Mouse (Mus musculus) urinary bladder, adult 18-20 months (tissue): ENCODE results near the gene Abhd14a.
"Not testable (repeated sequence)": the region's sequence is repeated elsewhere in the genome, so short reads cannot be mapped to it uniquely, and the experiment has no call there.

Experiments used
- DNase-seq, 2 experiments: peaks; one replicate each; pipeline ENCODE4 v3.0.0; 2022; ENCODE audit warnings: low spot score in 2 of 2, mixed read lengths in 2 of 2

The Abhd14a gene

DNA sequence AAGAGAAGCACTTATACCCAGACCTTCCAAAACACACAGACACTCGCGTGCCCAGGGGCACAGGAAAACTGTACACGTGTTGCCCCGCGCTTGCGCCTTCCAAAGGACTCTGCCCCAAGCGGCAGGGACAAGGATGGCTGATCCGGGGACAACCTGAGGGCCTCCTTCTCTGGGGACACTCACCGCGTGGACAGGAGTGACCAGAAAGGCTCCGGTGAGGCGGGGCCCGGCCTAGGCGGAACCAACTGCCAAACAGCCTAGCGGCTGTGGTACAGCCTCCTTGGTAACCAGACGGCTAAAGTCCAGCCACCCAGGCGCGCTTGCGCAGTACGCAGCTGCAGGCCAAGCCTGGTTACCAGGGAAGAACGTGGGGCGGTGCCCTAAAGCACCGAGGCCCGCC is at the start of gene Abhd14a, which contains the start of gene Abhd14b:
Abhd14a (minus strand) TSS at position 331 of the 400 bp plus-strand sequence.
Abhd14b (plus strand) TSS at position 112 of the 400 bp plus-strand sequence.
- peak; percentile 90 to 93 for DNase-seq

DNA sequence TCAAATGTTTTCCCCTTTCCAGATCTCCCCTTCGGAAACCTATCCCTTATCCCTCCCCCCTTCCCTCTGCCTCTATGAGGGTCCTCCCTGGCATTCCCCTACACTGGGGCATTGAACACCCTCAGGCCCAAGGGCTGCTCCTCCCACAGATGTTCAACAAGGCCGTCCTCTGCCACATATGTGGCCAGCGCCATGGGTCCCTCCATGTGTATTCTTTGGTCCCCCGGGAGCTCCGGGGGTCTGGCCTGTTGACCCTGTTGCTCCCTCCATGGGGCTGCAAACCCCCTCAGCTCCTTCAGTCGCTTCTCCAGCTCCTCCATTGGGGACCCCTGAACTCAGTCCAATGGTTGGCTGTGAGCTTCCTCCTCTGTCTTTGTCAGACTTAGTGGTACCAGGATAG is 40.1 kb upstream of the Abhd14a start:
- DNase-seq: not testable (repeated sequence)

- no peak for DNase-seq
These were observed 37.6 kb upstream of the Abhd14a start for GRCm38 (mm10) chr9:106485076-106485475.

DNA sequence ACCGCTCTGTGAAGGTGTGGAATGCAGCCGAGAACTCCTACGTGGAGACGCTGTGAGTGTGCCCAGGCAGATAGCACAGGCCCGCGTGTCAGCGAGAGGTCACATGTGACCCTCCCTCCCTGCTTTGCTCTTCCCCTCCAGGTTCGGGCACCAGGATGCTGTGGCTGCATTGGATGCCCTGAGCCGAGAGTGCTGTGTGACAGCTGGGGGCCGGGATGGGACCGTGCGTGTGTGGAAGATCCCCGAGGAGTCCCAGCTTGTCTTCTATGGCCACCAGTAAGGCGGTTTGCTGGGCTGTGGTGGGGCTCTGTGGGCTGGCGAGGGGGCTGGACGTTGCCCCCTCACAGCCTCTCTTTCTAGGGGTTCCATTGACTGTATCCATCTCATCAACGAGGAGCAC is 36.1 kb upstream of the Abhd14a start:
- no peak for DNase-seq

DNA sequence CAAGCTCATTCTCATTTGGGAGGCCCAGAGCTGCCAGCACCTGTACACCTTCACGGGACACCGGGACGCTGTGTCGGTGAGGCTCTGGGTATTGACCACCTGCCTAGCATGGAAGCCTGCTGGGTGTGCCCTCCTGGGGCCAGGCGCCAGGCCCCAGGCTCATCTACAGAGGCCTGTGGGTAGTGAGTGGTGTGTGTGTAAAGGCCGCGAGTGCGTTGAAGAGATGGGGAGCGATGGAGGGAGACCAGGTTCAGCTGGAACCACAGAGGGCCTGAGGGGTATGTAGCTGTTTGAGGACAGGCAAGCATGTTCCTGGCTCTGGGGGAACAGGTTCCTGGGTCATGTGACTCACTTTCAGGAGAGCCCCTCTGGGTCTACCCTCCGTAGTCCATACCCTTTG is 35.7 kb upstream of the Abhd14a start:
- DNase-seq: no peak

DNA sequence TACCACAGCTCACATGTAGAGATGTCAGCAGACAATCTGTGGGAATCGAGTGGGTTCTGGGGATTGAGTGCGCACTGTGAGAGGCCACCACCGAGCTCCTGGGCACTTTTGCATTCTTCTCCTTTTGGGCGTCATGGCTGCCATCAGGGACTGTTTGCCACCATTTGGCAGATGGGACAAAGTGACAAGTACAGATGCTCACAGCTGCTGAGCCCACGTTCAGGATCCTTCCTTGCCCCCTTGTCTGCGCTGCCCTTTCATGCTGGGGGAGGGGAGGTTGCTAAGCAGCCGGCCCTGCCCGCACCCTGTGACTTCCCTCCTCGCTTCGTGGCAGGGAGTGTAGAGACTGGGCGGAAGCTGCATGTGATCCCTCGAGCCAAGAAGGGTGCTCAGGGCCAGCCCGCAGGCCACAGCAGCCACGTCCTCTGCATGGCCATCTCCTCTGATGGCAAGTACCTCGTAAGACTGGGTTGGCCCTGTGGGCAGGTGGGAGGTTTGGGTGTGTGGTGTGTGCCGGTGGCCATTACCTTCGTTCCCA is 35.2 kb upstream of the Abhd14a start:
- DNase-seq: no peak

DNA sequence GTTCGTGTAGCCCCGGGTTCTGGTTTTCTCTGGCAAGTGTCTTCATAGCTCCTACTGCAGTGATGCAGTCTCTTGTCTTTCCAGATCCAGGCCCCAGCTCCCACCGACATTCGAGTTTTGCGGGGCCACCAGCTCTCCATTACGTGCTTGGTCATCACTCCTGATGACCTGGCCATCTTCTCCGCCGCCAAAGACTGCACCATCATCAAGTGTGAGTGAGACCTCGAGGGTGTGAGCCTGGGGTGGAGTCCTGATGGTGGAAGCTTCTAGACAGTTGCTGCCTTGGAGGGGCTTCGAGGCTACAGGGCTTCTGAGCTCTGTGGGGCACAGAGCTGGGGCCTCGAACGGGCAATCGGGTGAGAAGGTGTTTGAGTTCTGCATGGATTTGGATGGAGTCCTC is 34.2 kb upstream of the Abhd14a start:
- DNase-seq: no peak

DNA sequence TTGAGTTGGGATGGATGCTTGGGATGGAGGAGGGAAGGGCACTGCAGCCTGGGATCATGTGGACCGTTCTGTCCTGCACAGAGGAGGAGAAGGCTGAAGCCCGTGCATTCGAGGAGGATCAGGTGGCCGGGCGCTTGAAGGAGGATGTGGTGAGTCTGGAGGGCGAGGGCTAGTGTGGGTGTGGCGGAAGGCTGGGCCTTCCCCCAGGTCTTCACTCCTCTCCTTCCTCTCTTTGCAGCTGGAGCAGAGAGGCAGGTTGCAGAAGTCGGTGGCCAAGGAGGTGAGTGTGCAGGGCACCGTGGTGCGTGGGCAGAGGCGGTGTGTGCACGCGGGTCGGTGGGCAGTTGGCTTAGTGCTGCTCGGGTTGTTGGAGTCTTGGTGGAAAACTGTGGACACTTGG is 33.6 kb upstream of the Abhd14a start:
- no peak for DNase-seq

- DNase-seq: no peak
These were observed 33.1 kb upstream of the Abhd14a start for GRCm38 (mm10) chr9:106480541-106480940.

- no peak for DNase-seq
These were observed 30.6 kb upstream of the Abhd14a start for GRCm38 (mm10) chr9:106478101-106478500.

DNA sequence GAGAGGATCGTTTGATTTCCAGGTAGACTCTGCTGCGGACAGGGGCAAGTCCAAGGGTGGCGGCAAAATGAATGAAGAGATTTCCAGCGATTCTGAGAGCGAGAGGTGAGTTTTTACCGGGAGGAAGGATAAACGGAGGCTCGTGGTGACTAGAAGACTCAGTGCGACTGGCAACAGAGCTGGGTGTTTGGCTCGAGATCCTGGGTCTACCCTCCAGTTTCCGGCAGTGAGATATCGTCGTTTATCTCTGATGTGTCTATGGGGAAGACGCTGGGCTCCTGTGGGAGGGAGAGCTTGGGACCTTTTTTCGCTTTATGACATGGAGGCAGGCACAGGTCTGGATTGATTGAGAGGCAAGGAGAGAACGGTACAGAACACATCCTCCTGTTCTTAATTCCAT is 30.2 kb upstream of the Abhd14a start:
- DNase-seq: no peak

DNA sequence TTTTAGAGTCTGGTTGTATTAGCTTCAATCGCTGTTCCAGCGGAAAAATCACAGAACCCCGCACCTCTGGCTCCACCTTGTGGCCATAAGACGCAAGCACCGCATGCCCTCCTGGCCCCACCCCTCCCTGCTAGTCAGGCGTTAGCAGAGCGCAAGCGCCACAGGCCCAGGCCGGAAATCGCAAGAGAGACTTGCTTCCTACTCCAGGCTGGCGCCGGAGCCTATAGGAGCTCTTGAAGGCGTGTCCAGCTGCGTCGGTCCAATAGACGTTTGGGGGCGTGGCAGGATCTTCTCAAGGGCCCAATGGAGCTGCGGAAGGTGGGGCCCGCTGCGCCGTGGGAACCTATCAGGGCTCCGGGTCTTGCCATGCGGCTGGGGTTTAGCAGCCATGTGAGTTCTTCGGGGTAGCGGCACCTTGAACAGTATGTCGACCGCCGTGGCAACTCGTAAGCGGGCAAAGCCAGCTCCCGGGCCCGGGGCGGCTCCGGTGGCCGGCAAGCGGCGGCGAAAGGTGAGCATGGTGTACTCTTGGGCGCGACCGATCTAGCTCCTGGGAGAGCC is 29.5 kb upstream of the Abhd14a start, which contains the start of gene Parp3:
Parp3 (minus strand) TSS at position 26 of the 561 bp plus-strand sequence.
- peak; percentile 94 to 99 for DNase-seq

DNA sequence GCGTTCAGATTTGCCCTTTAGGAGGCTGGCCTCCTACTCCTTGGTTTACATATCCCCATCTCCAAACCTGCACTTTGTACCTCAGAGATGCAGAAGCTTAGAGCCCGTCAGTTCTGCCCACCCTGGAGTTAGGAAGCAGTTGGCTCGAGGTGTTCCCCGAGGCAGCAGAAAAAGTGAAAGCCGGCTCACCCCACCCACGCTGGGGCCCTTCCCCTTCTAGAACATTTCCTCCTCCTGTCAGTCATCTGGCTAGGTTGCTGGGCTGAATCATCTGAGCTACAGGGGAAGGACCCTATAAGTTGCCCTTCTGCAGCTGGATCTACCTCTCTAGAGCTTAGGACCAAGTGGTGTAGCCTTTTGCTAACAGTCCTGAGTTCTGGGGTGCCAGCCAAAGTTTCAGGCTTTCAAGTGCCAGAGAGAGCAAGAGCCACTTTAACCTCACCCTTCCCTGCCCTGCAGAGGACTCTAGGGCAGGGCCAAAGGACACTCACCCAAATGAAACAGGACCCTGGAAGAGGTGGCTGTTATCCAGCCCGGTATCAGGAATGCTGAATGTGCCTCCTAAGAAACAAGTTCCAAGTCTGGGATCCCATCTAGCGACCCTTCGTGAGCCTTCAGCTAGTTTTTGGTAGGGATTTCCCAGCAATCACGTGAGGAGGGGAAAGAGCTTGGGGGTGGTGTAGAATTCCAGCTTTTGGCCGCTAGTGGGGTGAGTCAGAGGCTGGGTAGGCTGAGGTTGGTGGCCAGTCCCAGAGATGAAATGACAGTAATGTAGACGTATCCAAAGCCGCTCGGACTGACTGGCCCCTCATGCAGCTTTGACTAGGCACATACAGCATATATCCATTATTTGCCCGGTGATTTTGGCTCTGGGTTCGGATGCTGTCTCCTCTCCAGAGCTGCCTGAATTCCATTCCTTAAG is 28.8 kb upstream of the Abhd14a start:
- peak in 1 of 2 experiments; percentile 74 for DNase-seq

GRCm38 (mm10) chr9:106475663-106476001 is 28.2 kb upstream of the Abhd14a start, which contains the start of gene Rrp9:
Gene Rrp9, plus strand, starts transcription at chr9:106475963.
- no peak for DNase-seq

DNA sequence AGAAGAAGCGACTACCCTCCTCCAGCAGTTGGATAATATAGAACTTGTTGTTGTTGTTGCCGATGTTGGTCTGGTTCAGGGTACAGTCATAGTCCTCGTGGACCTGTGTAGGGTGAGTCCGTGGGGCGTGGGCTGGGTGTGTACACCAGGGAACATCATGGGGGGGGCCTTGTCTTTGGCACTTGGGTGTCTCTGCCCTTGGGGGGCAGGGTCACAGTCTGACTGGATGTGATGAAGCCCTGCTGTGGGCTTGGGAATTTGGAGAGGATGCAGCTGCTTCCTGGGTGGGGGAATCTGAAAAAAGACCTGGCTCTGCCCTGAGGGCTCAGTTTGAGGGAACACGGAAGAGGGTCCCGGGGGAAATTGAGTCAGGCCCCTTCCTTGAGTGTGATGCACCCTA is 27.6 kb upstream of the Abhd14a start:
- no peak for DNase-seq

DNA sequence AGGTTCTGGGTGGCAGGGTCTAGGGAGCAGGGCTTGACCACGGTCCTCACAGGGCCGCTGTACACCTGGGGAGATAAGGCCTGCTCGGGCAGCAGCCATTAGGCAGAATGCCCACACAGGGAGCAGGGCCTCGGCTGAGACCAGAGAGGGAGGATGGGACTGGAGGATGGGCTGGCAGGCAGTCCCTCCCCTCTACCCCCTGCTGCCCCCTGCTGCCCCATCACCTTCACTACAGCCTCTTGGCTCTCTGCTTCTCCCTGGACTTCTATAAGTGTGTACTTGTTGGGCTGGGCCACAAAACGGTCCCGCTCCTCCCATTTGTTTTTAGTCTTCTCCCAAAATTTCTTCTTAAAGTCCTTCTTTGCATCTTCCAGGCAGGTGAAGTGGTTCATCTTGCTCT is 27.0 kb upstream of the Abhd14a start:
- DNase-seq: peak; percentile 48 to 61

DNA sequence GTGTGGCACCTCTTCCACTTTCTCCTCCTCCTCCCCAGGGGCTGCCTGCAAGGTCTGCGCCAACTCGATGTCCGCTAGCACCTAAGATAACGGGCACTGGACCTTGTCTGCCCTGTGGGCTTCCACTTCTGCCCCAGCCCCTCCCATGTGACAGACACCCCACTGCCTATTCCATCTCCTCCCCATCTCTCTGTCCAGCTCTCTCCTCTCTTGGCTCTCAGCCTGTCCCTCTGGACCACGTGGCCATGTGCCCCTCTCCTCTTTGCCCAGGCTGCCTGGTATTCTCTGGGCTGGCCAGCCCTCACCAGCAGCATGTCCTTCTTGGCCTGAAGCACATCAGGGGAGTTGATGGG is 26.3 kb upstream of the Abhd14a start:
- DNase-seq: no peak

GRCm38 (mm10) chr9:106473081-106473752 is 25.7 kb upstream of the Abhd14a start:
- DNase-seq: no peak

DNA sequence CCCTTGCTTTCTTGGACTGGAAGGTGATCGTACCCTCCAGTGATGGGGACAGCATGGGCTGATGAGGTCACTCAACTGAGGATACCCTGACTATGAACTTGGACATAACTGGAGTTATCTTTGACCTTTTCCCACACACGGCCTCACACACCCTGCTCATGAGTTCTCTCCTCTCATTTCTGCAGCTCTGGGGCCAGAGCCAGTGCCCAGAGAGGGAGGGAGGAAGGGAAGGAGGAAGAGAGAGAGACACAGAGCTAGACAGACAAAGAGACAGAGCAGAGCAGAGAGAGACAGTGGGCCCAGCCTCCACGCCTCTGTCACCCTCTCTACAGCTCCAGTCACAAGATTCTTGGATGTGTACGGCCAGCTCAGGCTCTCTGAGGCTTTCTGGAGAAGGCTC is 24.8 kb upstream of the Abhd14a start:
- DNase-seq: no peak

- DNase-seq: peak in 1 of 2 experiments; percentile 48
These were observed 24.4 kb upstream of the Abhd14a start for GRCm38 (mm10) chr9:106471892-106472291.

GRCm38 (mm10) chr9:106470991-106471750 is 23.7 kb upstream of the Abhd14a start:
- no peak for DNase-seq

DNA sequence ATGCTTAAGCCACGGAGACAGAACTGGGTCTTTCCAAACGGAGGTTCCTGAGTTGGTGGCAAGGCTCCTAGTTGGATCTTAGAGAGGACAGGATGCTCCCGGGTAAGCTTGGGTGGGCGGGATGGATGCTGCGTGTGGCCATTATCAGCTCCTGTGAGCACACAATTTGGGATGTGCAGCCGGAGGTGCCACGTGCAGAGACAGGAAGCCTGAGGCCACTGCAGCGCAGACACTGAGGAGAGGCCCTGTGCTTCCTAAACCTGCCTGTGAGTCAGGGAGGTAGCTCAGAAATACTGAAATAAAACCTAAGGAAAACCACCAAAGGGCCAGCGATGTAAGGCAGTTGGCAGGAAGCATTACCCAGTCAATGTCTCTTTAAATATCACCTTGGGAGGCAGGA is 22.3 kb upstream of the Abhd14a start:
- no peak for DNase-seq
